Mouse (Mus musculus) hindbrain, postnatal 0 days (tissue): ENCODE data around the gene Anks1b. TPM values are rescaled to one million over a fixed set of nuclear protein-coding genes. Genes with fewer than 3 reads are reported as not detected.
A peak's percentile ranks its signal among the peaks of the same experiment; 100 is the strongest.

Experiments used
- ATAC-seq: fragments of 200-750 bp; cut with Nextera tagmentation; 2 replicates; pipeline ENCODE4 v1.8.0; 2017; ENCODE audit warnings: mild to moderate bottlenecking, moderate TSS enrichment, moderate library complexity
- DNase-seq: peaks from one replicate; pipeline ENCODE4 v3.0.0-alpha.2; 2015; ENCODE audit warnings: low spot score
- H3K27ac ChIP-seq: fragments of 300-500 bp; sonication (generic); 2 replicates; pipeline ENCODE4 v1.5.1; 2014; ENCODE audit warnings: mild to moderate bottlenecking
- H3K27me3 ChIP-seq: fragments of 300-500 bp; sonication (generic); 2 replicates; pipeline ENCODE4 v1.6.1; 2014; ENCODE audit warnings: low read length, mixed read lengths; ENCODE audit not compliant: insufficient read depth
- H3K36me3 ChIP-seq: fragments of 300-500 bp; sonication (generic); 2 replicates; pipeline ENCODE4 v1.6.1; 2014; ENCODE audit warnings: low read length, mixed read lengths; ENCODE audit not compliant: insufficient read depth
- H3K4me1 ChIP-seq: fragments of 300-500 bp; sonication (generic); 2 replicates; pipeline ENCODE4 v1.6.1; 2014; ENCODE audit warnings: antibody characterized with exemption, low read length, mixed read lengths; ENCODE audit not compliant: insufficient read depth
- H3K4me2 ChIP-seq: fragments of 300-500 bp; sonication (generic); 2 replicates; pipeline ENCODE4 v1.6.1; 2014; ENCODE audit warnings: low read depth, mild to moderate bottlenecking, low read length, moderate library complexity, mixed read lengths
- H3K4me3 ChIP-seq: fragments of 300-500 bp; sonication (generic); 2 replicates; pipeline ENCODE4 v1.5.1; 2014; ENCODE audit warnings: low read length
- H3K9ac ChIP-seq: fragments of 300-500 bp; sonication (generic); replicated peaks from 2 replicates; pipeline ENCODE4 v1.6.1; 2014; ENCODE audit warnings: mild to moderate bottlenecking, low read length, moderate library complexity, mixed read lengths
- H3K9me3 ChIP-seq: fragments of 300-500 bp; sonication (generic); 2 replicates; pipeline ENCODE4 v1.6.1; 2016; ENCODE audit warnings: low read length, mixed read lengths
- CTCF ChIP-seq: IDR thresholded peaks from 2 replicates; pipeline ENCODE4 v1.5.1; 2016; ENCODE audit warnings: antibody characterized with exemption, control low read depth, low read depth
- WGBS: fragments of 180-500 bp; shearing (Covaris S2); extraction: QIAGEN DNeasy Blood & Tissue Kit; methylation state at CpG from one replicate; pipeline ENCODE4 v1.1.7; 2014; 5-methylcytosine and 5-hydroxymethylcytosine counted together
- polyA plus RNA-seq: library from polyadenylated mRNA; unstranded; fragments of >200 nt; fragmentation: Nextera tagmentation; extraction: Ambion mirVana; gene quantifications from 2 replicates; pipeline ENCODE4 v1.2.1, GENCODE M21; 2015
- total RNA-seq: library from RNA; depleted of rRNA; stranded (reverse); fragments of >200 nt; gene quantifications from 2 replicates; pipeline ENCODE4 v1.2.3, GENCODE M21; 2014

The Anks1b gene
- total and polyA plus RNA-seq, 2 experiments from 2014 or later: 104 to 156 TPM

GRCm38 (mm10) chr10:90873204-90873603 lies 999.9 kb downstream of the Anks1b start:
- no peak for TF ChIP-seq CTCF
- Histone ChIP-seq H3K36me3 (no peaks in the 10 kb centered on the region), H3K27me3 (no peaks in the 10 kb centered on the region), H3K4me1 (no peaks in the 10 kb centered on the region), H3K9ac (no peak overlapping the region), H3K9me3 (no peaks in the 10 kb centered on the region), H3K27ac (no peak overlapping the region), H3K4me2 (no peak overlapping the region), H3K4me3 (no peak overlapping the region)
- 88% methylated on average over 5 of the region's 5 CpGs for WGBS
- DNase-seq: no peak
- ATAC-seq: no peak

GRCm38 (mm10) chr10:90874166-90874565 lies 1000.9 kb downstream of the Anks1b start:
- H3K36me3 ChIP-seq: no peaks in the 10 kb centered on the region
- no peak overlapping the region for H3K27ac ChIP-seq
- H3K9me3 ChIP-seq: no peaks in the 10 kb centered on the region
- H3K4me3 ChIP-seq: no peak overlapping the region
- DNase-seq (no peak), ATAC-seq (no peak)
- H3K9ac ChIP-seq: no peak overlapping the region
- 67% methylated on average over 3 of the region's 3 CpGs for WGBS
- H3K4me1 ChIP-seq: no peaks in the 10 kb centered on the region
- no peaks in the 10 kb centered on the region for H3K27me3 ChIP-seq
- no peak for TF ChIP-seq CTCF
- H3K4me2 ChIP-seq: no peak overlapping the region

- ATAC-seq (peak; percentile 47; the same call in 1 of the 2 replicates), DNase-seq (no peak)
- H3K27me3 ChIP-seq: no peaks in the 10 kb centered on the region
- H3K36me3 ChIP-seq: no peaks in the 10 kb centered on the region
- H3K4me1 ChIP-seq: no peaks in the 10 kb centered on the region
- no peak overlapping the region for H3K9ac ChIP-seq
- no peak overlapping the region for H3K4me2 ChIP-seq
- no peaks in the 10 kb centered on the region for H3K9me3 ChIP-seq
- no peak overlapping the region for H3K27ac ChIP-seq
- no peak for TF ChIP-seq CTCF
- 30% methylated on average over 8 of the region's 8 CpGs for WGBS
- no peak overlapping the region for H3K4me3 ChIP-seq
Observed at GRCm38 (mm10) chr10:90880854-90881560, 1007.7 kb downstream of the Anks1b start.

- no peaks in the 10 kb centered on the region for H3K36me3 ChIP-seq
- no peaks in the 10 kb centered on the region for H3K27me3 ChIP-seq
- H3K27ac ChIP-seq: no peak overlapping the region
- no peak overlapping the region for H3K9ac ChIP-seq
- H3K9me3 ChIP-seq: no peaks in the 10 kb centered on the region
- TF ChIP-seq CTCF: no peak
- H3K4me1 ChIP-seq: no peaks in the 10 kb centered on the region
- no peak overlapping the region for H3K4me2 ChIP-seq
- no peak overlapping the region for H3K4me3 ChIP-seq
- no peak for ATAC-seq
- WGBS: 72% methylated on average over 5 of the region's 5 CpGs
- DNase-seq: peak; percentile 20
Observed at GRCm38 (mm10) chr10:90889566-90889965, 1016.3 kb downstream of the Anks1b start.

GRCm38 (mm10) chr10:90892728-90893127 lies 1019.4 kb downstream of the Anks1b start:
- no peaks in the 10 kb centered on the region for H3K27me3 ChIP-seq
- H3K4me1 ChIP-seq: no peaks in the 10 kb centered on the region
- 41% methylated on average over 11 of the region's 11 CpGs for WGBS
- H3K27ac ChIP-seq: no peak overlapping the region
- H3K4me3 ChIP-seq: no peak overlapping the region
- peak; percentile 49 for DNase-seq
- ATAC-seq: no peak
- no peak overlapping the region for H3K4me2 ChIP-seq
- H3K36me3 ChIP-seq: 0 out of 2 replicates have a peak, but pooled peaks cover 4% of the 10 kb centered on the region
- TF ChIP-seq CTCF: no peak
- H3K9me3 ChIP-seq: no peaks in the 10 kb centered on the region
- no peak overlapping the region for H3K9ac ChIP-seq

- H3K9me3 ChIP-seq: no peaks in the 10 kb centered on the region
- H3K4me1 ChIP-seq: no peaks in the 10 kb centered on the region
- no peak overlapping the region for H3K4me3 ChIP-seq
- H3K4me2 ChIP-seq: no peak overlapping the region
- H3K27ac ChIP-seq: no peak overlapping the region
- no peaks in the 10 kb centered on the region for H3K27me3 ChIP-seq
- no peak for ATAC-seq
- H3K36me3 ChIP-seq: 0 out of 2 replicates have a peak, but pooled peaks cover 4% of the 10 kb centered on the region
- no peak for DNase-seq
- H3K9ac ChIP-seq: no peak overlapping the region
- WGBS: 77% methylated on average over 3 of the region's 3 CpGs
- no peak for TF ChIP-seq CTCF
Observed at GRCm38 (mm10) chr10:90897894-90898293, 1024.6 kb downstream of the Anks1b start.

GRCm38 (mm10) chr10:90904185-90904584 lies 1030.9 kb downstream of the Anks1b start:
- Histone ChIP-seq H3K4me2 (no peak overlapping the region), H3K27ac (no peak overlapping the region), H3K4me3 (no peak overlapping the region), H3K9me3 (no peaks in the 10 kb centered on the region), H3K27me3 (no peaks in the 10 kb centered on the region), H3K9ac (no peak overlapping the region), H3K4me1 (no peaks in the 10 kb centered on the region), H3K36me3 (no peaks in the 10 kb centered on the region)
- TF ChIP-seq CTCF: no peak
- ATAC-seq (no peak), DNase-seq (no peak)
